Mouse (Mus musculus) midbrain, postnatal 0 days (tissue): ENCODE data around the gene Ncoa3. TPM values are rescaled to one million over a fixed set of nuclear protein-coding genes. Genes with fewer than 3 reads are reported as not detected.

ENCODE experiments used
- ATAC-seq: fragments of 200-750 bp; cut with Nextera tagmentation; 2 replicates; pipeline ENCODE4 v1.8.0; 2017; ENCODE audit warnings: moderate number of reproducible peaks, mild to moderate bottlenecking, moderate TSS enrichment, moderate library complexity; ENCODE audit not compliant: low FRiP score
- DNase-seq: peaks from one replicate; pipeline ENCODE4 v3.0.0-alpha.2; 2015; ENCODE audit warnings: low spot score
- H3K27ac ChIP-seq: fragments of 300-500 bp; sonication (generic); 2 replicates; pipeline ENCODE4 v1.5.1; 2014; ENCODE audit warnings: low read depth, mild to moderate bottlenecking, low read length, mixed read lengths
- H3K27me3 ChIP-seq: fragments of 300-500 bp; sonication (generic); 2 replicates; pipeline ENCODE4 v1.6.1; 2014; ENCODE audit warnings: low read length, control low read depth, mixed read lengths; ENCODE audit not compliant: insufficient read depth
- H3K36me3 ChIP-seq: fragments of 300-500 bp; sonication (generic); 2 replicates; pipeline ENCODE4 v1.6.1; 2014; ENCODE audit warnings: low read length, control low read depth, mixed read lengths; ENCODE audit not compliant: insufficient read depth
- H3K4me1 ChIP-seq: fragments of 300-500 bp; sonication (generic); 2 replicates; pipeline ENCODE4 v1.6.1; 2014; ENCODE audit warnings: mild to moderate bottlenecking, control low read depth, antibody characterized with exemption, low read length, mixed read lengths; ENCODE audit not compliant: insufficient read depth
- H3K4me2 ChIP-seq: fragments of 300-500 bp; sonication (generic); 2 replicates; pipeline ENCODE4 v1.6.1; 2014; ENCODE audit warnings: low read depth, mild to moderate bottlenecking, low read length, mixed read lengths; ENCODE audit not compliant: poor library complexity, severe bottlenecking
- H3K4me3 ChIP-seq: fragments of 300-500 bp; sonication (generic); 2 replicates; pipeline ENCODE4 v1.5.1; 2014; ENCODE audit warnings: low read depth, mild to moderate bottlenecking, low read length, moderate library complexity
- H3K9ac ChIP-seq: fragments of 300-500 bp; sonication (generic); replicated peaks from 2 replicates; pipeline ENCODE4 v1.6.1; 2014; ENCODE audit warnings: mild to moderate bottlenecking, low read length, moderate library complexity, mixed read lengths; ENCODE audit not compliant: poor library complexity, severe bottlenecking
- H3K9me3 ChIP-seq: fragments of 300-500 bp; sonication (generic); 2 replicates; pipeline ENCODE4 v1.6.1; 2016; ENCODE audit warnings: low read length, control low read depth
- CTCF ChIP-seq: IDR thresholded peaks from 2 replicates; pipeline ENCODE4 v1.5.1; 2016; ENCODE audit warnings: antibody characterized with exemption, mild to moderate bottlenecking
- WGBS: fragments of 180-500 bp; shearing (Covaris S2); extraction: QIAGEN DNeasy Blood & Tissue Kit; methylation state at CpG from one replicate; pipeline ENCODE4 v1.1.7; 2014; 5-methylcytosine and 5-hydroxymethylcytosine counted together
- polyA plus RNA-seq: library from polyadenylated mRNA; unstranded; fragments of >200 nt; fragmentation: Nextera tagmentation; extraction: Ambion mirVana; gene quantifications from 2 replicates; pipeline ENCODE4 v1.2.1, GENCODE M21; 2015
- total RNA-seq: library from RNA; depleted of rRNA; stranded (reverse); fragments of >200 nt; gene quantifications from 2 replicates; pipeline ENCODE4 v1.2.3, GENCODE M21; 2014

Gene Ncoa3
- total and polyA plus RNA-seq, 2 experiments from 2014 or later: 14.9 to 40.9 TPM

- H3K4me1 ChIP-seq: no peaks in the 10 kb centered on the region
- no peak overlapping the region for H3K4me2 ChIP-seq
- WGBS: 94% methylated on average over 10 of the region's 10 CpGs
- no peaks in the 10 kb centered on the region for H3K27me3 ChIP-seq
- no peak overlapping the region for H3K27ac ChIP-seq
- ATAC-seq: no peak
- H3K9me3 ChIP-seq: no peaks in the 10 kb centered on the region
- H3K36me3 ChIP-seq: peaks cover 19% of the 10 kb centered on the region; the same call in 1 of the 2 replicates
- no peak for TF ChIP-seq CTCF
- H3K9ac ChIP-seq: no peak overlapping the region
- no peak overlapping the region for H3K4me3 ChIP-seq
- no peak for DNase-seq
Measured at GRCm38 (mm10) chr2:166085780-166086179, 93.3 kb downstream of the Ncoa3 start.

- Histone ChIP-seq H3K27ac (no peak overlapping the region), H3K4me2 (no peak overlapping the region), H3K4me1 (no peaks in the 10 kb centered on the region), H3K36me3 (peaks cover 23% of the 10 kb centered on the region), H3K4me3 (no peak overlapping the region), H3K9ac (no peak overlapping the region), H3K27me3 (no peaks in the 10 kb centered on the region), H3K9me3 (no peaks in the 10 kb centered on the region)
- ATAC-seq (no peak), DNase-seq (no peak)
- TF ChIP-seq CTCF: no peak
- 89% methylated on average over 29 of the region's 29 CpGs for WGBS
Measured at GRCm38 (mm10) chr2:166086457-166087233, 94.2 kb downstream of the Ncoa3 start.

GRCm38 (mm10) chr2:166088991-166089390 is 96.6 kb downstream of the Ncoa3 start:
- Histone ChIP-seq H3K4me3 (no peak overlapping the region), H3K36me3 (peaks cover 39% of the 10 kb centered on the region), H3K27ac (no peak overlapping the region), H3K27me3 (no peaks in the 10 kb centered on the region), H3K9ac (no peak overlapping the region), H3K9me3 (no peaks in the 10 kb centered on the region), H3K4me1 (no peaks in the 10 kb centered on the region), H3K4me2 (no peak overlapping the region)
- whole genome bisulfite sequencing: 90% methylated on average over 9 of the region's 9 CpGs
- TF ChIP-seq CTCF: no peak
- ATAC-seq (no peak), DNase-seq (no peak)

- ATAC-seq (no peak), DNase-seq (no peak)
- H3K9me3 ChIP-seq: no peaks in the 10 kb centered on the region
- 34% methylated on average over 7 of the region's 7 CpGs for WGBS
- H3K27me3 ChIP-seq: no peaks in the 10 kb centered on the region
- H3K9ac ChIP-seq: no peak overlapping the region
- no peaks in the 10 kb centered on the region for H3K4me1 ChIP-seq
- no peak overlapping the region for H3K4me2 ChIP-seq
- TF ChIP-seq CTCF: no peak
- peaks cover 43% of the 10 kb centered on the region for H3K36me3 ChIP-seq
- H3K27ac ChIP-seq: no peak overlapping the region
- H3K4me3 ChIP-seq: no peak overlapping the region
Measured at GRCm38 (mm10) chr2:166090131-166090581, 97.7 kb downstream of the Ncoa3 start.

GRCm38 (mm10) chr2:166091599-166091998 is 99.2 kb downstream of the Ncoa3 start:
- TF ChIP-seq CTCF: no peak
- DNase-seq (no peak), ATAC-seq (no peak)
- no peak overlapping the region for H3K4me2 ChIP-seq
- no peaks in the 10 kb centered on the region for H3K27me3 ChIP-seq
- H3K9me3 ChIP-seq: no peaks in the 10 kb centered on the region
- no peak overlapping the region for H3K4me3 ChIP-seq
- H3K27ac ChIP-seq: no peak overlapping the region
- H3K4me1 ChIP-seq: no peaks in the 10 kb centered on the region
- H3K9ac ChIP-seq: no peak overlapping the region
- H3K36me3 ChIP-seq: peaks cover 32% of the 10 kb centered on the region

GRCm38 (mm10) chr2:166092412-166092811 is 100.0 kb downstream of the Ncoa3 start:
- ATAC-seq: no peak

More at GRCm38 (mm10) chr2:166092412-166092811, 100.0 kb downstream of the Ncoa3 start:
- Histone ChIP-seq H3K9ac (no peak overlapping the region), H3K4me1 (no peaks in the 10 kb centered on the region), H3K4me3 (no peak overlapping the region), H3K27ac (no peak overlapping the region), H3K36me3 (peaks cover 28% of the 10 kb centered on the region), H3K9me3 (no peaks in the 10 kb centered on the region), H3K27me3 (no peaks in the 10 kb centered on the region), H3K4me2 (no peak overlapping the region)
- no peak for TF ChIP-seq CTCF
- 93% methylated on average over 6 of the region's 6 CpGs for whole genome bisulfite sequencing
- DNase-seq: no peak
